Mouse (Mus musculus) kidney, adult 2 months (tissue): ENCODE measurements around the gene Tmem256. TPM values are rescaled to one million over a fixed set of nuclear protein-coding genes. Genes with fewer than 3 reads are reported as not detected.
A peak's percentile ranks its signal among the peaks of the same experiment; 100 is the strongest.

ENCODE experiments used
- DNase-seq: peaks from one replicate; pipeline ENCODE4 v3.0.0; 2021
- H3K27ac ChIP-seq: fragments of 200-500 bp; 2 replicates; pipeline ENCODE4 v1.5.1; 2012; ENCODE audit warnings: low read depth, low read length, control low read depth, inconsistent platforms; ENCODE audit not compliant: insufficient read depth
- H3K27me3 ChIP-seq: fragments of 200-500 bp; replicated peaks from 2 replicates; pipeline ENCODE4 v1.6.1; 2012; ENCODE audit warnings: mild to moderate bottlenecking, moderate library complexity, low read length, inconsistent platforms; ENCODE audit not compliant: control insufficient read depth, insufficient read depth
- H3K36me3 ChIP-seq: fragments of 200-500 bp; 2 replicates; pipeline ENCODE4 v1.6.1; 2012; ENCODE audit warnings: mild to moderate bottlenecking, moderate library complexity, low read length, inconsistent platforms; ENCODE audit not compliant: control insufficient read depth, insufficient read depth
- H3K4me1 ChIP-seq: fragments of 200-500 bp; 2 replicates; pipeline ENCODE4 v1.6.1; 2011; ENCODE audit warnings: low read length; ENCODE audit not compliant: control insufficient read depth, insufficient read depth
- H3K4me3 ChIP-seq: fragments of 200-500 bp; 2 replicates; pipeline ENCODE4 v1.5.1; 2011; ENCODE audit warnings: mild to moderate bottlenecking, low read depth, low read length, control low read depth; ENCODE audit not compliant: insufficient read depth
- CTCF ChIP-seq: fragments of 200-500 bp; conservative IDR thresholded peaks from 2 replicates; pipeline ENCODE4 v1.5.1; 2011; ENCODE audit warnings: low read depth, mild to moderate bottlenecking, control low read depth, low read length, moderate library complexity, mixed read lengths; ENCODE audit not compliant: insufficient read depth, insufficient read length
- POLR2A ChIP-seq: fragments of 200-500 bp; IDR thresholded peaks from one replicate; pipeline ENCODE4 v1.6.1; 2011; ENCODE audit warnings: low read depth, low read length, control low read depth
- WGBS: fragments of 180-500 bp; shearing (Covaris S2); methylation state at CpG from one replicate; pipeline ENCODE4 v1.1.7; 2018; 5-methylcytosine and 5-hydroxymethylcytosine counted together
- polyA plus RNA-seq: library from polyadenylated mRNA; depleted of rRNA; stranded (reverse); fragments of >200 nt; gene quantifications from 2 replicates; pipeline ENCODE4 v1.2.3, GENCODE M21; 2012

Gene Tmem256
- polyA plus RNA-seq, 1 experiment = 551 TPM

DNA sequence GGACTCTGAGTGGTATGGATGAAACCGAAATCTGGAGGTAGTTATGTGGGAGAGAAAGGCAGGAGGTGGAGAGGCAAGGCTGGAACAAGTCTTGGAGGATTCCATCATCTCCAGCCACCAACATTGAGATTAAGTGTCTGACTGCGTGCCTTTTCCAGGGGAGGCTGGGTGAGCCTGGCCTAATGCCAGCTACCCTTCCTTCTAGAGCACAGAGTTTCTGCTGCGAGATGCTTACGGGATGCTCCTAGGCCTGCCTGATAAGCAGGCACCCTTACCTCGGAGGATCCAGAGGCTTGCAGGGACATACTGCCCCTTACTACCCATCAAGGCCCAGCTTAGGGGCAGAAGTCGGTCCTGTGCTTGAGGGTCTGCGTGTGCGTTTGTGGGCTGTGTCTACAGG, 4.8 kb upstream of the Tmem256 start:
- H3K4me3 ChIP-seq = 0 out of 2 replicates have a peak overlapping the region, but pooled peaks have one; percentile 16
- WGBS = 78% methylated on average over 8 of the region's 8 CpGs

DNA sequence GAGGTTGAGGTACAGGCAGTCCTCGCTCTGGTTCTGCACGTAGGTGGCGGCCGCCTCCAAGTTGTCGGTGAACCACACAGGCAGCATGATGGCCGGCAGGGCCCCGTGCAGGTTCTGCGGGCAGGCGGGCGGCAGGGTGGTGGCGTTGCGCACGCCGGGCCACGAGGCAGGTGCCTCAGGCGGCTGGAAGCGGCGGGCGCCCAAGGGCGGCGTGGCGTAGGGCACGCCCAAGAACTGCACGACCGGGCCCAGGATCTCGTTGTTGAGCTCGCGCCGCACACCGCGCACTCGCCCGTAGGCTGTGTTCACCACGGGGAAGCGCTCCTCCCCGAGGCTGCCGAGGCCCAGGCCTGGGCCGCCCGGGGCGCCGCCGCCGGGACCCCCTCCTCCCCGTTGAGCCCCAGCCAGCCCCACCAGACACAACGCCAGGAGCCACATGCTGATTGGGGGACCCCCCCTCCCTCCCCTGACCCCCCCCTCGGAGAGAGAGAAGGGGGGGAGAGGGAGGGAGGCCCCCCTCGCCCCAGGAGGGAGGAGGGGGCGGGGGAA, 4.2 kb upstream of the Tmem256 start:
- H3K4me1 ChIP-seq = peaks cover 4% of the 10 kb centered on the region
- DNase-seq = peak; percentile 33
- 29% methylated on average over 40 of the region's 48 CpGs for WGBS
- no peaks in the 10 kb centered on the region for H3K27me3 ChIP-seq
- TF ChIP-seq CTCF = no peak
- no peak for TF ChIP-seq POLR2A
- no peaks in the 10 kb centered on the region for H3K36me3 ChIP-seq
- H3K27ac ChIP-seq = no peak overlapping the region
- H3K4me3 ChIP-seq = peak overlapping the region; percentile 16; the same call in 1 of the 2 replicates

More for the DNA sequence above, 4.8 kb upstream of the Tmem256 start:
- DNase-seq = no peak
- Histone ChIP-seq H3K27me3 (no peaks in the 10 kb centered on the region), H3K36me3 (no peaks in the 10 kb centered on the region), H3K4me1 (no peaks in the 10 kb centered on the region), H3K27ac (no peak overlapping the region)
- TF ChIP-seq CTCF (no peak), POLR2A (no peak)

DNA sequence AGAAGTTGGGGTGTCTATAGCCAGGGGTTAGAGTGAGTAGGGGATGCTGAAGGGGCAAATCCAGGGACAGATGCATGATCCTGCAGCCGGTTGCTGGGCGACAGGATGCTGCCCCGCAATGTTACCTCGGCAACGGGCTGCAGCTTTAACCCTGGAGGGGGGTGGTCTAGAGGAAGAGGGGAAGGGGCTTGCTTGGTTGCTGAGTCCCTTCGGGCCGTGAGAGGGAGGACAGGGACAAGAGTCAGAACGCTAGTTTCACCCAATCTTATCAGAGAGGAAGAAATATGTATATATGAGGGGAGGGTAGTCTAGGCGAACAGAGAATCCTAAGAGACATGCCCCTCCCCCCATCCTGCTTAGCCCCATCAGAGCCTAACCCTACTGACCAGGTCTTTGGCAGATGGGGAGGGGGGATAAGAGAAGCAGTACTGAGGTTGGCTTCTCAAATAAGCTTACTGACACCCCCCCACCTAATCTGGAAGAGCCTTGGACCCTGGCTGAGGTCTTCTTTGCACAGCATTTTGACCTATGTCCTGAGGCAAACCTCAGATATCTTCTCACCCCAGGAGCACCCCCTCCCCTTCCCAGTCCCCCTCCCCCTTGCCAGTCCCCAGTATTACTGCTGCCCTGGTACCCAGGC, 2.9 kb upstream of the Tmem256 start:
- Histone ChIP-seq H3K4me1 (peaks cover 6% of the 10 kb centered on the region), H3K36me3 (no peaks in the 10 kb centered on the region), H3K4me3 (no peak overlapping the region), H3K27me3 (no peaks in the 10 kb centered on the region), H3K27ac (no peak overlapping the region)
- WGBS = 56% methylated on average over 9 of the region's 9 CpGs
- no peak for TF ChIP-seq POLR2A
- TF ChIP-seq CTCF = no peak
- no peak for DNase-seq

DNA sequence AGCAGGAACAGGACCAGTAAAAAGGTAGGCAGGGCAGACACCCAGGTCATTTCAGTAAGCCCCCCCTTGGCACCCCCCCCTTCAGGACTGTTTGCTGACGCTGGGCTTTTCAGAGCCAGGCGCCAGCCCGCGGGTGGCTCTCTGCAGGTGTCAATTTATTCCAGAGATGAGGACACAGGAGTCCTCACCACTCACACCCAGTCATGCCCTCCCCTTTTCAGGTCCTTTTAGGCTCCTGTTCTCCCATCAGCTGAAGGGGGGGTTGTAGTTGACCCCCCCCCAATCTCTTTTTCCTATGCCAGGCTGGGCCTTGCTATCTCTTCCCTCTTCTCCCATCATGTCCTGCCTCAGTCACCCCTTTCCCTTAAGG, 2.4 kb upstream of the Tmem256 start:
- TF ChIP-seq CTCF (no peak), POLR2A (no peak)
- 42% methylated on average over 4 of the region's 4 CpGs for WGBS
- no peaks in the 10 kb centered on the region for H3K27me3 ChIP-seq
- DNase-seq = no peak
- H3K4me3 ChIP-seq = no peak overlapping the region
- H3K27ac ChIP-seq = no peak overlapping the region
- peaks cover 6% of the 10 kb centered on the region for H3K4me1 ChIP-seq
- no peaks in the 10 kb centered on the region for H3K36me3 ChIP-seq

DNA sequence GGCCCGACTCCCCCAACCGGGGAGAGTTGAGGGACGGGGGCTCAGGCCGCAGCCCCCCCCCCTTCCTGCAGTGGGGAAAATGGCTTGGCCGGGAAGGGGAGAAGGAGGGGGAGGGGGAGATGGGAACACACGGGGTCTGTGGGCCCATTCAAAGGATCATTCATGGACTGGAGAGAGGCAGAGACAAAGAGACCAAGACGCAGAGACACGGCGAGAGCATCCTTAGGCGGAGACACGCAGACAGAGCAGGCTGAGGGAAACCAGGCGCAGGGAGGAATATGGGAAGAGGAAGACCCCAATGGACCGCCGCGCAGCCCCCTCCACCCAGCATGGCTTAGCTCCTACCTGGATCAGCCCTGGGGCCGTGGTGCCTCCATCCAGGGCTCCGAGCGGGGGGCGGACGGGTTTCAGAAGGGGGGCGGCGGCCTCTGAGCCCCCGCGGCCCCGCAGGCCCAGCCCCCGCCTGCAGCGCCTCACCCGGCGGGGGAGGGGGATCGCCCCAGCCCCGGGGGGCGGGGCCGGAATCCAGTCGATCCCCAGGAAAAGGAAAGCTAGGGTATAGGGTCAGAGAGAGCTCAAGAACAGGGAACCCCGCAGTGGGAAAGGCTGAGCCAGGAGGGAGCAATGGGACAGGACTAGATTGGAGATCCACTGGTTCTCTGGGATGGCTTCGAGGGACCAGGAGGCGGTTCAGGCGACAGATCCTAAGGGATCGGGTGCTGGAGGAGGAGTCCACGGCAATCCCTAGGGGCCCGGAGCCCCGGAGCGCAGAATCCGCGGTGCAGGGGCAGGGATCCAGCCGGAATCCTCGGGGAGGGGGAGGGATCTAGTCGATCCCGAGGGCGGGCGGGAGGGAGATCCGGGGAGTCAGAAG, 1.4 kb upstream of the Tmem256 start:
- Histone ChIP-seq H3K36me3 (no peaks in the 10 kb centered on the region), H3K4me3 (peak overlapping the region; percentile 77), H3K27me3 (no peaks in the 10 kb centered on the region), H3K27ac (no peak overlapping the region), H3K4me1 (peaks cover 6% of the 10 kb centered on the region)
- 7% methylated on average over 52 of the region's 52 CpGs for WGBS
- no peak for DNase-seq
- no peak for TF ChIP-seq POLR2A
- no peak for TF ChIP-seq CTCF

DNA sequence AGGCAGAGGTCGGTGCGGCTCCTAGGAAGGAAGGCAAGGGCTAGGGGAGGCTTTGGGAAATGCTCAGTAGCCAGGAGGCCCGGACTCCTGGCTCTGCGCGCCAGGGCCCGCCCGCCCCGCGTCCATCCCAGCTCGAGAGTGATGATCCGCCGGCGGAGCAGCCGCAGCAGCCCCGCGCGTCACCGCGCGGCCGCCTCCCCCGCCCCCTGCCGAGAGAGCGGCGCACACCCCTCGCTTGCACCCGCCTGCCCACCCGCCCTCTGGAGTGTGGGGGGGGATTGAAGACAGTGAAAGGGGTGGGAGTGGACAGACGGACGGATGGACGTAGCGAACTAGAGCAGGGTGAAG, 736 bp upstream of the Tmem256 start, which contains the start of gene Nlgn2:
Gene Nlgn2, minus strand, starts transcription at position 181 of the 348 bp plus-strand sequence.
- H3K4me1 ChIP-seq = peaks cover 6% of the 10 kb centered on the region
- under 1% methylated on average over 32 of the region's 32 CpGs for WGBS
- no peaks in the 10 kb centered on the region for H3K27me3 ChIP-seq
- no peak for TF ChIP-seq CTCF
- no peak for TF ChIP-seq POLR2A
- peak within 1 kb of the TSS; percentile 91 for H3K4me3 ChIP-seq
- no peak for DNase-seq
- peak within 1 kb of the TSS; percentile 90 for H3K27ac ChIP-seq
- H3K36me3 ChIP-seq = no peaks in the 10 kb centered on the region

DNA sequence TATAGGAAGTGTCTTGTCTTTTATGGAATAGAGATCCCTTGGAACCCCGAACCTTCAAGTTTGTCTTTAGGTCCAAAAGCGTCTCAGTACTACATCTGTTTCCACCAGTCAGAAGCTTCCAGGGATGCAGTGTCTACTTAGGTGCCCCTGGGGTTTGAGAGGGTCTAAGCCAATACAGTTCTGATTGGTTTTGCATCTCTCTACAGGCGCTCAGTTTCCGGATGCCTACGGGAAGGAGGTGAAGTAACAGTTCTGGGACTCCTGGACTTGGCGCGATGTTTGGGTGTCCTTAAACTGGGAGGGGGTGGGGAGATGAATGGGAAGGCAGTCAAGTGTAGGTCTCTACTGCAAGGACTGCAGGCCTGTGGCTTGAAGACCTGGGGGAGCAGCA, 395 bp downstream of the Tmem256 start:
- H3K4me1 ChIP-seq = peaks cover 6% of the 10 kb centered on the region
- no peaks in the 10 kb centered on the region for H3K27me3 ChIP-seq
- no peak for DNase-seq
- under 1% methylated on average over 7 of the region's 7 CpGs for WGBS
- TF ChIP-seq CTCF = no peak
- no peak for TF ChIP-seq POLR2A
- peak overlapping the region; percentile 91 for H3K4me3 ChIP-seq
- H3K36me3 ChIP-seq = no peaks in the 10 kb centered on the region
- H3K27ac ChIP-seq = peak overlapping the region; percentile 90
